Mouse (Mus musculus): ENCODE data around the gene Tnfrsf1b.

GRCm38 (mm10) chr4:145274887-145275286 is 28.2 kb upstream of the Tnfrsf1b start:
- TF ChIP-seq CTCF (IDR thresholded peaks at IDR 0.05; ENCODE audit: low read depth) (no peak), EP300 (IDR thresholded peaks at IDR 0.05; ENCODE audit: low read depth) (no peak)
